Mouse (Mus musculus): ENCODE data around the gene Jag2. TPM values are rescaled to one million over a fixed set of nuclear protein-coding genes. Genes with fewer than 3 reads are reported as not detected.

Gene Jag2
- polyA plus RNA-seq, 1 experiment from 2014 or later: 3.7 TPM

GRCm38 (mm10) chr12:112894303-112894884 is 35.2 kb downstream of the Jag2 start:
- no peak overlapping the region for H3K4me3 ChIP-seq (replicated peaks)
- H3K27ac ChIP-seq: no peak overlapping the region
- H3K27me3 ChIP-seq (replicated peaks): no peaks in the 10 kb centered on the region
- H3K9me3 ChIP-seq: no peaks in the 10 kb centered on the region
- H3K36me3 ChIP-seq: no peaks in the 10 kb centered on the region
- H3K4me1 ChIP-seq (replicated peaks): peaks cover 5% of the 10 kb centered on the region; the same call in 1 of the 2 replicates
- WGBS: 68% methylated on average over 11 of the region's 11 CpGs
- no peak overlapping the region for H3K9ac ChIP-seq
- no peak overlapping the region for H3K4me2 ChIP-seq (replicated peaks)
- ATAC-seq: no peak

- Histone ChIP-seq H3K36me3 (no peaks in the 10 kb centered on the region), H3K9me3 (no peaks in the 10 kb centered on the region), H3K4me3 (replicated peaks) (no peak overlapping the region), H3K4me1 (replicated peaks) (no peaks in the 10 kb centered on the region), H3K27me3 (replicated peaks) (no peaks in the 10 kb centered on the region), H3K9ac (no peak overlapping the region), H3K27ac (no peak overlapping the region), H3K4me2 (replicated peaks) (no peak overlapping the region)
- 49% methylated on average over 7 of the region's 7 CpGs for WGBS
- ATAC-seq: no peak
Observed at GRCm38 (mm10) chr12:112885465-112885864, 44.1 kb downstream of the Jag2 start.

GRCm38 (mm10) chr12:112881301-112881815 is 48.2 kb downstream of the Jag2 start:
- Histone ChIP-seq H3K9me3 (no peaks in the 10 kb centered on the region), H3K4me3 (replicated peaks) (no peak overlapping the region), H3K27me3 (replicated peaks) (peaks cover 26% of the 10 kb centered on the region), H3K9ac (no peak overlapping the region), H3K4me1 (replicated peaks) (peaks cover 17% of the 10 kb centered on the region), H3K4me2 (replicated peaks) (no peak overlapping the region), H3K36me3 (no peaks in the 10 kb centered on the region), H3K27ac (no peak overlapping the region)
- no peak for ATAC-seq
- WGBS: 64% methylated on average over 6 of the region's 6 CpGs

- H3K9ac ChIP-seq: no peak overlapping the region
- H3K9me3 ChIP-seq: no peaks in the 10 kb centered on the region
- no peaks in the 10 kb centered on the region for H3K36me3 ChIP-seq
- 86% methylated on average over 4 of the region's 4 CpGs for WGBS
- no peak overlapping the region for H3K4me2 ChIP-seq (replicated peaks)
- peaks cover 33% of the 10 kb centered on the region for H3K27me3 ChIP-seq (replicated peaks)
- peaks cover 23% of the 10 kb centered on the region for H3K4me1 ChIP-seq (replicated peaks)
- no peak overlapping the region for H3K27ac ChIP-seq
- no peak overlapping the region for H3K4me3 ChIP-seq (replicated peaks)
- no peak for ATAC-seq
Observed at GRCm38 (mm10) chr12:112880661-112881060, 48.9 kb downstream of the Jag2 start.

DNA sequence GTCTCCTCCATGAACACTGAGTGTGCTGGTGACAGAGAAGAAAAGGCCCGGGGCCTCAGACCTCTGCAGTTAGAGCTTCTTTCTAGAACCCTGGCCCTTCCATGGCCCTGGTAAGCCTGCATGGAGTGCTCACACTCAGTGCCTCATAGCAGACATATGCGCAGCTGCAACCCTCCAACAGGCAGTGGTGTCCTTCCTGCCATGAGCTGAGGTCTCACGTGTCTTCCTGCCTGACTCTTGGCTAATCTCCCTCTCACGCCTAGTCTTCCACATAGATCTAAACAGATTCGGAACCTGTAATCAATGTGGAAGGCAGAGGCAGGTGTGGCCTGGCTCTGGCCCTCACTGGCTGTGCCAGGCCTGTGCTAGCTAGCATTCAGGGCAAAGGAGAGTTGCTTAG is 49.8 kb downstream of the Jag2 start:
- no peaks in the 10 kb centered on the region for H3K9me3 ChIP-seq
- peaks cover 23% of the 10 kb centered on the region for H3K4me1 ChIP-seq (replicated peaks)
- no peak overlapping the region for H3K27ac ChIP-seq
- no peaks in the 10 kb centered on the region for H3K36me3 ChIP-seq
- no peak overlapping the region for H3K4me3 ChIP-seq (replicated peaks)
- H3K27me3 ChIP-seq (replicated peaks): peaks cover 41% of the 10 kb centered on the region
- H3K4me2 ChIP-seq (replicated peaks): no peak overlapping the region
- H3K9ac ChIP-seq: no peak overlapping the region
- ATAC-seq: no peak
- WGBS: 85% methylated on average over 5 of the region's 5 CpGs

- Histone ChIP-seq H3K9ac (peak overlapping the region; percentile 45), H3K4me2 (replicated peaks) (peak overlapping the region; percentile 93), H3K36me3 (no peaks in the 10 kb centered on the region), H3K4me3 (replicated peaks) (peak overlapping the region; percentile 41), H3K4me1 (replicated peaks) (peaks cover 33% of the 10 kb centered on the region), H3K27me3 (replicated peaks) (peaks cover 52% of the 10 kb centered on the region), H3K27ac (no peak overlapping the region), H3K9me3 (no peaks in the 10 kb centered on the region)
- WGBS: under 1% methylated on average over 37 of the region's 37 CpGs
- ATAC-seq: peak; percentile 70
Observed at GRCm38 (mm10) chr12:112877607-112878020, 52.0 kb downstream of the Jag2 start.

GRCm38 (mm10) chr12:112877073-112877576 is 52.5 kb downstream of the Jag2 start:
- 6% methylated on average over 17 of the region's 17 CpGs for WGBS
- peaks cover 33% of the 10 kb centered on the region for H3K4me1 ChIP-seq (replicated peaks)
- peaks cover 52% of the 10 kb centered on the region for H3K27me3 ChIP-seq (replicated peaks)
- peak overlapping the region; percentile 41 for H3K4me3 ChIP-seq (replicated peaks)
- H3K36me3 ChIP-seq: no peaks in the 10 kb centered on the region
- peak overlapping the region; percentile 45 for H3K9ac ChIP-seq
- no peaks in the 10 kb centered on the region for H3K9me3 ChIP-seq
- no peak for ATAC-seq
- peak overlapping the region; percentile 93 for H3K4me2 ChIP-seq (replicated peaks)
- no peak overlapping the region for H3K27ac ChIP-seq

DNA sequence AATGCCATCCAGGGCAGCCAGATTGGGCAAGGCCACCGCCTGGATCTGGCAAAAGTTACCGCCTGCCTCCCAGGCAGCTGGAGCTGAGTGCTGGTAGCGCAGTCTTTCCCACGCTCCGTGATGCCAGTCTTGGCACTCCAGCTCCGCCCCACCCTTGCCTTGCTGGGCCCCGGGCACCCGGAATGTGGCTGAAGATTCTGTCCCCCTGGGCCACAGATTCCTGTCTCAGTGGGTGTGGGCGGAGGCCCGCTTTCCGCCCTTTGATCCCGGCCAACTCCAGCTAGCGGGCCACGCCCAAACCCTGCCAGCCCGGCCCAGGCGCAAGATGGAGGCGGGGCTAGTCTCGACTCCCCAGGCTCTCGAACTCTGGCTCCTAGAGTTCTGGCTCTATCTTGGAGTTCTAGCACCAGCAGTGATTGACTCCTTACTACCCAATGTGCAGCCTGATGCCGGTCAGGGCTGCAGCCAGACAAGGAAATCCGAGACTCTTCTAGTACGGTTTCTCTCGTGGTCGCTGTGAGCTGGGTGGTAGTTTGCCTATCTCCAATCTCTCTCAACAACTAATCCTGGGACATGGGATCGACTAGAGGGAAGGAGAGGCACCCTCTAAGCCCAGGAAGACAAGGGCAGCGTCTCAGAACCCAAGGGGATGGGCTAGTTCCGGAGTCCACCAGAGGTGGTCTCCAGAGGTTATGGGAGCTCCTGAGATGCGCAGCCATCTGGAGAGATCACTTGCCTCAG is 53.1 kb downstream of the Jag2 start:
- H3K27me3 ChIP-seq (replicated peaks): peaks cover 52% of the 10 kb centered on the region
- 8% methylated on average over 28 of the region's 28 CpGs for WGBS
- peak; percentile 69 for ATAC-seq
- no peaks in the 10 kb centered on the region for H3K9me3 ChIP-seq
- peak overlapping the region; percentile 41 for H3K4me3 ChIP-seq (replicated peaks)
- no peaks in the 10 kb centered on the region for H3K36me3 ChIP-seq
- H3K4me1 ChIP-seq (replicated peaks): peaks cover 33% of the 10 kb centered on the region
- H3K9ac ChIP-seq: peak overlapping the region; percentile 45
- H3K4me2 ChIP-seq (replicated peaks): peak overlapping the region; percentile 93
- 0 out of 2 replicates have a peak overlapping the region, but pooled peaks have one; percentile 15 for H3K27ac ChIP-seq

DNA sequence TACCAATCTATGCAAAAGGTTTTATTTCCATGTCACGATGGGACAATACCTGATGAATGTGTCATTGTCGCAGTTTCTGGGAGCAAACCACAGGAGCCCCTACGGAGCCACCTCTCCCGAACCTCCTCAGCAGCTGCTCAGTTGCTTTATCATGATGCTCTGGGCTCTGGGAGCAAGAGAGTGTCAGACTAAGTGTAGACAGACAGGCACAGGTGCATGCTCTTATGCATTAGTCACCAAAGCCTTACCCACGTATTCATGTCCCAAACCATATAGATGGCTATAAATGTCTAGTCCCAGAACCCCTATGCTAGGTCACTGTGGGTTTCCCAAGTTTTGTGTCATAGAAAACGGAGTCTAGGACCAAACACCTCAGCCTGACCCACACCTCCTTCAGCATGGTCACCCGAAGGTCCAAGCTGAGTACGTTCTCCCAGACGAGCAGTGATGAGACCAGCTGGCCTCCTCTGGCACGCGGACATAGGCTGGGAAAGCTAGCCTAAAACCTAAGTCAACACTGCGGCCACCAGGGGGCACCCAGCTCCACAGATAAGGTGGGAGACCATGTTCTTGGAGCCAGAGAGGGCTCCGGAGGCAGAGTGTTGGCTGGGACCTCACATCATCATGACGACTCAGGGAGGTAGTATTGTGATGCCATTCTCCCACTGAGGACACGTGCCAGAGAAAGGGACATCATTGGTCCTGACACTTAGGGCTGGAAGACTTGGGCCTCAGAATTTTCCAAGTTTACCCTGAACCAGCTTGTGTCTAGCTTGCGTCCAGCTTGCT is 54.2 kb downstream of the Jag2 start:
- 25% methylated on average over 16 of the region's 16 CpGs for WGBS

DNA sequence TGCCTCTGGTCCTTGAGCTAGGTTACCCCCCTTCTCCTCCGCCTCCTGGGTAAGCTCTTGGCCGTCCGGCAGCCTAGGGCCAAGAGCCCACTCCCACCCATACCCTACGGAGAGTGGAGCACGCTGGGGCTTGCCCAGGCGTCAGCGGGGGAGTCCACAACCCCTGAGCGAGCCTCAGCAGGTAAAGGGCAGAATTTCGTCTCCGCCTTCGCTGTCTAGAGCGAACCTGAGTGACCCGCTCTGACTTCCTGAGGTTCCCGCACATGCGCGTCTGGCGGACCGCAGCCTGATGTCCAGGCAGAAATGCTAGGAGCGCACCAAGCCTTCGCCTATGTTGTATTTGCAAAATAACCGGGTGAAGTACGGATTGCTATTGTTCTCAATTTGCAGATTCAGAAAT is 55.4 kb downstream of the Jag2 start:
- Histone ChIP-seq H3K4me3 (replicated peaks) (peak overlapping the region; percentile 24), H3K9me3 (no peaks in the 10 kb centered on the region), H3K36me3 (no peaks in the 10 kb centered on the region), H3K27me3 (replicated peaks) (peaks cover 52% of the 10 kb centered on the region), H3K27ac (no peak overlapping the region), H3K4me1 (replicated peaks) (peaks cover 43% of the 10 kb centered on the region), H3K4me2 (replicated peaks) (peak overlapping the region; percentile 58), H3K9ac (no peak overlapping the region)
- WGBS: 13% methylated on average over 22 of the region's 22 CpGs
- no peak for ATAC-seq

More for the DNA sequence above, 54.2 kb downstream of the Jag2 start:
- peaks cover 52% of the 10 kb centered on the region for H3K27me3 ChIP-seq (replicated peaks)
- no peak overlapping the region for H3K9ac ChIP-seq
- H3K27ac ChIP-seq: no peak overlapping the region
- H3K4me1 ChIP-seq (replicated peaks): peaks cover 37% of the 10 kb centered on the region
- no peaks in the 10 kb centered on the region for H3K36me3 ChIP-seq
- peak; percentile 45 for ATAC-seq
- no peaks in the 10 kb centered on the region for H3K9me3 ChIP-seq
- H3K4me3 ChIP-seq (replicated peaks): no peak overlapping the region
- H3K4me2 ChIP-seq (replicated peaks): no peak overlapping the region

- WGBS: 19% methylated on average over 18 of the region's 18 CpGs
- Histone ChIP-seq H3K9ac (no peak overlapping the region), H3K36me3 (no peaks in the 10 kb centered on the region), H3K27me3 (replicated peaks) (peaks cover 47% of the 10 kb centered on the region), H3K4me1 (replicated peaks) (peaks cover 43% of the 10 kb centered on the region), H3K9me3 (no peaks in the 10 kb centered on the region), H3K27ac (no peak overlapping the region), H3K4me3 (replicated peaks) (peak overlapping the region; percentile 24; the same call in 1 of the 2 replicates), H3K4me2 (replicated peaks) (peak overlapping the region; percentile 58)
- ATAC-seq: 0 out of 2 replicates have a peak, but pooled peaks have one; percentile 12
Observed at GRCm38 (mm10) chr12:112873452-112874190, 56.0 kb downstream of the Jag2 start.
